Comparison of ENCODE assay signal across 21 mouse cellular contexts in genomic region chr9:113324489-113324888, GRCm38 (mm10).
DNase-seq lines count a peak whose midpoint lies in the region; TF ChIP-seq lines count a peak whose summit lies in the region.
"Had no signal": no experiment of that assay in that cellular context is flagged by ENCODE, and none has a peak within 500 bp of the region (broad histone marks: within the 10 kb centered on the region; RNA-seq: fewer than 3 reads in every experiment).

No protein-coding gene starts in this region.

- no peak for TF ChIP-seq CTCF in ES-Bruce4 (IDR thresholded peaks at IDR 0.05; ENCODE audit: low read depth, low read length)

- no peak overlapping the region for H3K27ac ChIP-seq in ES-Bruce4 (ENCODE audit: insufficient read depth, low read length)
- H3K27ac ChIP-seq: embryonic facial prominence, embryonic 13.5 days; embryonic facial prominence, embryonic 15.5 days; forebrain, embryonic 10.5 days had no signal

- no peaks in the 10 kb centered on the region for H3K27me3 ChIP-seq in ES-Bruce4 (ENCODE audit: control insufficient read depth, insufficient read depth, low read length, poor library complexity, severe bottlenecking)
- H3K27me3 ChIP-seq: embryonic facial prominence, embryonic 13.5 days; embryonic facial prominence, embryonic 15.5 days had no signal

- TF ChIP-seq POLR2A in ES-Bruce4 (IDR thresholded peaks at IDR 0.05; ENCODE audit: insufficient read depth, low read length): no peak

- peak; percentile 68; the same call in 1 of the 2 replicates for TF ChIP-seq EP300 in ES-Bruce4 (IDR thresholded peaks at IDR 0.05; ENCODE audit: insufficient read depth, low read depth, low read length)

- no peaks in the 10 kb centered on the region for H3K4me1 ChIP-seq in ES-Bruce4 (ENCODE audit: control insufficient read depth, insufficient read depth, low read length)
- H3K4me1 ChIP-seq: embryonic facial prominence, embryonic 13.5 days; embryonic facial prominence, embryonic 15.5 days had no signal

- DNase-seq in ES-CJ7 (ENCODE audit: low read depth, low spot score) (peak; percentile 82), ZHBTc4 (ENCODE audit: low read depth, low spot score) (peak; percentile 72)
- peak; percentile 26 for DNase-seq in Muller cell, postnatal 12 days (ENCODE audit: inconsistent ontology term)
- no peak for DNase-seq in kidney, adult 18-20 months
- DNase-seq in urinary bladder, postnatal 36 days (ENCODE audit: low spot score in 2 of 2): no peak
- no peak for DNase-seq in adrenal gland, postnatal 10 days
- DNase-seq: adrenal gland, adult 2 months; adrenal gland, postnatal 14 days; adrenal gland, postnatal 36 days; cerebellum, adult 11-12 months; cerebellum, adult 2 months; cerebellum, adult 9-10 months; cerebellum, postnatal 10 days; cerebellum, postnatal 36 days; embryo, embryonic 11 days had no signal

- no peaks in the 10 kb centered on the region for H3K36me3 ChIP-seq in ES-Bruce4 (ENCODE audit: control insufficient read depth, insufficient read depth, low read length, poor library complexity, severe bottlenecking)
- H3K36me3 ChIP-seq: embryonic facial prominence, embryonic 13.5 days; embryonic facial prominence, embryonic 15.5 days; forebrain, embryonic 10.5 days; G1E had no signal

- H3K4me3 ChIP-seq in ES-Bruce4 (ENCODE audit: low read depth, low read length): no peak overlapping the region
- H3K4me3 ChIP-seq: embryonic facial prominence, embryonic 13.5 days; embryonic facial prominence, embryonic 15.5 days; erythroblast, embryonic 14.5 days; forebrain, embryonic 10.5 days had no signal

- no peak overlapping the region for H3K9ac ChIP-seq in ES-Bruce4 (ENCODE audit: low read depth, poor library complexity, severe bottlenecking)
- H3K9ac ChIP-seq: embryonic facial prominence, embryonic 13.5 days; embryonic facial prominence, embryonic 15.5 days had no signal

- H3K9me3 ChIP-seq in ES-Bruce4 (replicated peaks; ENCODE audit: control insufficient read depth, insufficient read depth, low read length, poor library complexity, severe bottlenecking): no peaks in the 10 kb centered on the region; the same call in 1 of the 2 replicates
- H3K9me3 ChIP-seq: embryonic facial prominence, embryonic 13.5 days; embryonic facial prominence, embryonic 15.5 days; forebrain, embryonic 10.5 days had no signal

Comparison
In these comparisons a context has a peak if more than half of its experiments do, and no peak if none do; other contexts are left out.
1. DNase-seq: peak in ES-CJ7 (single experiment), Muller cell, postnatal 12 days (single experiment) and ZHBTc4 (single experiment); none in kidney, adult 18-20 months (single experiment), urinary bladder, postnatal 36 days (0 of 2) and adrenal gland, postnatal 10 days (single experiment).